Mouse (Mus musculus): ENCODE results near the gene Gm10974.

DNA sequence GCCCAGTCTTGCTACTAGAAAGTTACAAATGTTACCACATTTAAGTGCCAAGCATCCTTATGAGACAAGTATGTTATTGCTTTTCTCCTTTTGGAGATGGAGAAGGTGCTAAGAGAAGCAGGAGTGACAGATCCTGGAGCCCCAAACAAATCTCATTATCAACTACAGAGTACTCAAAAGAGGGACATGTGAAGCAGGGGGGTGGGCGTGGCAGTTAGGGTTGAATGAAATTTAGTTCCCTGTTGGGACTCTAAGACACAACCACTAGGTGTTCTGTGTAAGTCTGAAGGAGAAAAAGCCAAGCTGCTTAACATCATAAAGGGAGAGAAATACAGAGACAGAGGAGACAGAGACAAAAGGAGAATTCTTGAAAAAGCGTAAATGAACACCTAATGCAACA lies 38.2 kb upstream of the Gm10974 start:
- TF ChIP-seq GATA1 (IDR thresholded peaks at IDR 0.05; ENCODE audit: borderline replicate concordance, low read length) (no peak), FLI1 (IDR thresholded peaks at IDR 0.05; ENCODE audit: low read length) (no peak)
